Comparison of ENCODE assay signal across 26 mouse cellular contexts in genomic region chr8:71478943-71479342, GRCm38 (mm10). TPM values are rescaled to one million over a fixed set of nuclear protein-coding genes. Genes with fewer than 3 reads are reported as not detected.
DNase-seq lines count a peak whose midpoint lies in the region; ATAC-seq lines count a peak whose summit lies in the region.
"Had no signal": no experiment of that assay in that cellular context is flagged by ENCODE, and none has a peak within 500 bp of the region (broad histone marks: within the 10 kb centered on the region; RNA-seq: fewer than 3 reads in every experiment).

No protein-coding gene starts in this region.

- H3K9ac ChIP-seq in forebrain, embryonic 12.5 days, result 0 out of 2 replicates have a peak overlapping the region, but pooled peaks have one; percentile 40
- H3K9ac ChIP-seq in forebrain, embryonic 13.5 days, result no peak overlapping the region
- no peak overlapping the region for H3K9ac ChIP-seq in hindbrain, embryonic 14.5 days
- H3K9ac ChIP-seq in neural tube, embryonic 13.5 days, result peak overlapping the region; percentile 49; the same call in 1 of the 2 replicates
- H3K9ac ChIP-seq: embryonic facial prominence, embryonic 13.5 days; embryonic facial prominence, embryonic 15.5 days had no signal

- H3K4me2 ChIP-seq in forebrain, embryonic 12.5 days, result no peak overlapping the region
- H3K4me2 ChIP-seq in forebrain, embryonic 13.5 days, result no peak overlapping the region
- no peak overlapping the region for H3K4me2 ChIP-seq in hindbrain, embryonic 14.5 days (replicated peaks)
- H3K4me2 ChIP-seq in neural tube, embryonic 13.5 days, result no peak overlapping the region
- H3K4me2 ChIP-seq: embryonic facial prominence, embryonic 13.5 days; embryonic facial prominence, embryonic 15.5 days had no signal

- 91% methylated on average over 11 of the region's 11 CpGs for WGBS in forebrain, embryonic 12.5 days
- 94% methylated on average over 11 of the region's 11 CpGs for WGBS in forebrain, embryonic 13.5 days
- 94% methylated on average over 11 of the region's 11 CpGs for WGBS in hindbrain, embryonic 10.5 days
- WGBS in hindbrain, embryonic 14.5 days, result 96% methylated on average over 11 of the region's 11 CpGs
- WGBS in neural tube, embryonic 13.5 days, result 90% methylated on average over 11 of the region's 11 CpGs

- H3K4me3 ChIP-seq in forebrain, embryonic 12.5 days (replicated peaks), result no peak overlapping the region
- H3K4me3 ChIP-seq in forebrain, embryonic 13.5 days, result no peak overlapping the region
- H3K4me3 ChIP-seq in hindbrain, embryonic 10.5 days, result peak overlapping the region; percentile 16; the same call in 1 of the 2 replicates
- no peak overlapping the region for H3K4me3 ChIP-seq in hindbrain, embryonic 14.5 days (replicated peaks; ENCODE audit: low read length)
- no peak overlapping the region for H3K4me3 ChIP-seq in neural tube, embryonic 13.5 days
- H3K4me3 ChIP-seq: embryonic facial prominence, embryonic 13.5 days; embryonic facial prominence, embryonic 15.5 days; erythroblast, embryonic 14.5 days had no signal

- no peaks in the 10 kb centered on the region; the same call in 1 of the 2 replicates for H3K27me3 ChIP-seq in forebrain, embryonic 12.5 days
- no peaks in the 10 kb centered on the region for H3K27me3 ChIP-seq in forebrain, embryonic 13.5 days
- peaks cover 44% of the 10 kb centered on the region for H3K27me3 ChIP-seq in hindbrain, embryonic 10.5 days (ENCODE audit: insufficient read depth, poor library complexity, severe bottlenecking)
- H3K27me3 ChIP-seq in hindbrain, embryonic 14.5 days (ENCODE audit: control insufficient read depth, insufficient read depth, low read length), result no peaks in the 10 kb centered on the region
- no peaks in the 10 kb centered on the region for H3K27me3 ChIP-seq in neural tube, embryonic 13.5 days
- H3K27me3 ChIP-seq: CH12.LX; embryonic facial prominence, embryonic 13.5 days; embryonic facial prominence, embryonic 15.5 days; Patski had no signal

- no peaks in the 10 kb centered on the region for H3K9me3 ChIP-seq in forebrain, embryonic 12.5 days
- H3K9me3 ChIP-seq in forebrain, embryonic 13.5 days (replicated peaks), result no peaks in the 10 kb centered on the region
- no peaks in the 10 kb centered on the region for H3K9me3 ChIP-seq in hindbrain, embryonic 10.5 days
- H3K9me3 ChIP-seq in hindbrain, embryonic 14.5 days (ENCODE audit: control insufficient read depth, low read length), result no peaks in the 10 kb centered on the region
- no peaks in the 10 kb centered on the region for H3K9me3 ChIP-seq in neural tube, embryonic 13.5 days
- H3K9me3 ChIP-seq: embryonic facial prominence, embryonic 13.5 days; embryonic facial prominence, embryonic 15.5 days; G1E had no signal

- ATAC-seq in forebrain, embryonic 12.5 days (ENCODE audit: low FRiP score), result no peak
- no peak for ATAC-seq in forebrain, embryonic 13.5 days
- ATAC-seq in hindbrain, embryonic 14.5 days (ENCODE audit: low FRiP score), result no peak
- no peak for ATAC-seq in neural tube, embryonic 13.5 days (ENCODE audit: low read depth)
- ATAC-seq: activated CD4-positive, CD25-positive, alpha-beta regulatory T cell, adult 4 months; CD4-positive, CD25-positive, alpha-beta regulatory T cell, adult 4 months; forebrain, embryonic 16.5 days; Patski had no signal

- peaks cover 76% of the 10 kb centered on the region for H3K36me3 ChIP-seq in forebrain, embryonic 12.5 days (replicated peaks)
- peaks cover 80% of the 10 kb centered on the region for H3K36me3 ChIP-seq in forebrain, embryonic 13.5 days (ENCODE audit: poor library complexity, severe bottlenecking)
- peaks cover 80% of the 10 kb centered on the region for H3K36me3 ChIP-seq in hindbrain, embryonic 10.5 days
- peaks cover 63% of the 10 kb centered on the region for H3K36me3 ChIP-seq in hindbrain, embryonic 14.5 days (replicated peaks; ENCODE audit: control insufficient read depth, insufficient read depth)
- peaks cover 78% of the 10 kb centered on the region for H3K36me3 ChIP-seq in neural tube, embryonic 13.5 days

- H3K27ac ChIP-seq in forebrain, embryonic 12.5 days, result no peak overlapping the region
- H3K27ac ChIP-seq in forebrain, embryonic 13.5 days, result no peak overlapping the region
- H3K27ac ChIP-seq in hindbrain, embryonic 10.5 days, result no peak overlapping the region
- no peak overlapping the region for H3K27ac ChIP-seq in hindbrain, embryonic 14.5 days
- no peak overlapping the region for H3K27ac ChIP-seq in neural tube, embryonic 13.5 days (replicated peaks)
- H3K27ac ChIP-seq: embryonic facial prominence, embryonic 13.5 days; embryonic facial prominence, embryonic 15.5 days had no signal

- H3K4me1 ChIP-seq in forebrain, embryonic 12.5 days, result peaks cover 32% of the 10 kb centered on the region
- H3K4me1 ChIP-seq in forebrain, embryonic 13.5 days, result peaks cover 29% of the 10 kb centered on the region
- peaks cover 61% of the 10 kb centered on the region for H3K4me1 ChIP-seq in hindbrain, embryonic 10.5 days (replicated peaks)
- H3K4me1 ChIP-seq in hindbrain, embryonic 14.5 days (replicated peaks; ENCODE audit: control insufficient read depth, insufficient read depth, low read length), result peaks cover 9% of the 10 kb centered on the region
- H3K4me1 ChIP-seq in neural tube, embryonic 13.5 days (replicated peaks), result peaks cover 60% of the 10 kb centered on the region

- peak; percentile 14 for DNase-seq in adrenal gland, adult 8-10 months
- DNase-seq in adrenal gland, adult (ENCODE audit: inconsistent age in 2 of 2, low spot score in 1 of 2), result no peak
- DNase-seq in hindbrain, embryonic 10.5 days (ENCODE audit: low spot score), result no peak
- DNase-seq in hindbrain, embryonic 14.5 days (ENCODE audit: low spot score), result no peak
- DNase-seq in neural tube, embryonic 10.5 days (ENCODE audit: extremely low spot score, low spot score), result no peak
- DNase-seq: adrenal gland, adult 2 months; adrenal gland, postnatal 14 days; adrenal gland, postnatal 36 days; B cell, adult 2 months; cerebellum, adult 11-12 months; cerebellum, adult 2 months; cerebellum, adult 9-10 months; cerebellum, postnatal 10 days; cerebellum, postnatal 25 days had no signal

RNA-seq across cellular contexts. Expression of gene Ano8, which starts 6.8 kb away (rescaled TPM):
- 10 to 100 TPM; 13.5 to 24.7 (median 20.6) TPM for total RNA-seq in adrenal gland, adult 8-10 months (2022)
- polyA plus RNA-seq in forebrain, embryonic 12.5 days (2016; fragmentation: Nextera tagmentation; extraction: Ambion mirVana), result 11.1 and 13.4 TPM in 2 replicates
- polyA plus RNA-seq in forebrain, embryonic 13.5 days (2015; fragmentation: Nextera tagmentation; extraction: Ambion mirVana), result 4.0 and 4.5 TPM in 2 replicates
- 3.3 and 6.8 TPM in 2 replicates for polyA plus RNA-seq in hindbrain, embryonic 10.5 days (2016; fragmentation: Nextera tagmentation; extraction: Ambion mirVana)
- polyA plus RNA-seq in hindbrain, embryonic 14.5 days (2014; fragmentation: Nextera tagmentation; extraction: Ambion mirVana), result 8.5 and 10.6 TPM in 2 replicates
- 6.1 and 7.8 TPM in 2 replicates for polyA plus RNA-seq in neural tube, embryonic 13.5 days (2015; fragmentation: Nextera tagmentation; extraction: Ambion mirVana)

RNA-seq across cellular contexts. Expression of gene Gtpbp3, which starts 9.0 kb away (rescaled TPM):
- 10 to 100 TPM; 23.1 to 32.0 (median 29.0) TPM for total RNA-seq in adrenal gland, adult 8-10 months (2022)
- 12.6 and 15.1 TPM in 2 replicates for polyA plus RNA-seq in forebrain, embryonic 12.5 days (2016; fragmentation: Nextera tagmentation; extraction: Ambion mirVana)
- 13.4 TPM in 2 replicates for polyA plus RNA-seq in forebrain, embryonic 13.5 days (2015; fragmentation: Nextera tagmentation; extraction: Ambion mirVana)
- 18.2 and 22.5 TPM in 2 replicates for polyA plus RNA-seq in hindbrain, embryonic 10.5 days (2016; fragmentation: Nextera tagmentation; extraction: Ambion mirVana)
- 4.7 and 7.3 TPM in 2 replicates for polyA plus RNA-seq in hindbrain, embryonic 14.5 days (2014; fragmentation: Nextera tagmentation; extraction: Ambion mirVana)
- 12.0 and 15.5 TPM in 2 replicates for polyA plus RNA-seq in neural tube, embryonic 13.5 days (2015; fragmentation: Nextera tagmentation; extraction: Ambion mirVana)

RNA-seq across cellular contexts. Expression of gene Dda1, which starts 9.9 kb away (rescaled TPM):
- total RNA-seq in adrenal gland, adult 8-10 months (2022), result 10 to 100 TPM; 51.7 to 65.2 (median 57.9) TPM
- polyA plus RNA-seq in forebrain, embryonic 12.5 days (2016; fragmentation: Nextera tagmentation; extraction: Ambion mirVana), result 146 and 155 TPM in 2 replicates
- polyA plus RNA-seq in forebrain, embryonic 13.5 days (2015; fragmentation: Nextera tagmentation; extraction: Ambion mirVana), result 185 and 193 TPM in 2 replicates
- 147 and 169 TPM in 2 replicates for polyA plus RNA-seq in hindbrain, embryonic 10.5 days (2016; fragmentation: Nextera tagmentation; extraction: Ambion mirVana)
- polyA plus RNA-seq in hindbrain, embryonic 14.5 days (2014; fragmentation: Nextera tagmentation; extraction: Ambion mirVana), result 218 and 236 TPM in 2 replicates
- 217 and 231 TPM in 2 replicates for polyA plus RNA-seq in neural tube, embryonic 13.5 days (2015; fragmentation: Nextera tagmentation; extraction: Ambion mirVana)

RNA-seq across cellular contexts. Expression of gene Mrpl34, which starts 14.2 kb away (rescaled TPM):
- total RNA-seq in adrenal gland, adult 8-10 months (2022), result 100 to 1,000 TPM in 1 of 4 experiments, 10 to 100 TPM in 3; 64.7 to 108 (median 88.7) TPM
- 207 and 219 TPM in 2 replicates for polyA plus RNA-seq in forebrain, embryonic 12.5 days (2016; fragmentation: Nextera tagmentation; extraction: Ambion mirVana)
- 212 and 245 TPM in 2 replicates for polyA plus RNA-seq in forebrain, embryonic 13.5 days (2015; fragmentation: Nextera tagmentation; extraction: Ambion mirVana)
- 221 and 249 TPM in 2 replicates for polyA plus RNA-seq in hindbrain, embryonic 10.5 days (2016; fragmentation: Nextera tagmentation; extraction: Ambion mirVana)
- 158 and 195 TPM in 2 replicates for polyA plus RNA-seq in hindbrain, embryonic 14.5 days (2014; fragmentation: Nextera tagmentation; extraction: Ambion mirVana)
- polyA plus RNA-seq in neural tube, embryonic 13.5 days (2015; fragmentation: Nextera tagmentation; extraction: Ambion mirVana), result 208 and 237 TPM in 2 replicates

RNA-seq across cellular contexts. Expression of gene Abhd8, which starts 15.5 kb away (rescaled TPM):
- total RNA-seq in adrenal gland, adult 8-10 months (2022), result 10 to 100 TPM; 85.3 to 96.2 (median 92.1) TPM
- polyA plus RNA-seq in forebrain, embryonic 12.5 days (2016; fragmentation: Nextera tagmentation; extraction: Ambion mirVana), result 99.3 and 99.8 TPM in 2 replicates
- 93.9 and 95.7 TPM in 2 replicates for polyA plus RNA-seq in forebrain, embryonic 13.5 days (2015; fragmentation: Nextera tagmentation; extraction: Ambion mirVana)
- polyA plus RNA-seq in hindbrain, embryonic 10.5 days (2016; fragmentation: Nextera tagmentation; extraction: Ambion mirVana), result 76.3 and 88.4 TPM in 2 replicates
- 125 and 126 TPM in 2 replicates for polyA plus RNA-seq in hindbrain, embryonic 14.5 days (2014; fragmentation: Nextera tagmentation; extraction: Ambion mirVana)
- 127 and 145 TPM in 2 replicates for polyA plus RNA-seq in neural tube, embryonic 13.5 days (2015; fragmentation: Nextera tagmentation; extraction: Ambion mirVana)

Comparison
In these comparisons a context has a peak if more than half of its experiments do, and no peak if none do; other contexts are left out.
1. H3K9ac ChIP-seq: peak in forebrain, embryonic 12.5 days (single experiment) and neural tube, embryonic 13.5 days (single experiment); none in forebrain, embryonic 13.5 days (single experiment) and hindbrain, embryonic 14.5 days (single experiment).